Mouse (Mus musculus): ENCODE measurements around the gene Rps18.

DNA sequence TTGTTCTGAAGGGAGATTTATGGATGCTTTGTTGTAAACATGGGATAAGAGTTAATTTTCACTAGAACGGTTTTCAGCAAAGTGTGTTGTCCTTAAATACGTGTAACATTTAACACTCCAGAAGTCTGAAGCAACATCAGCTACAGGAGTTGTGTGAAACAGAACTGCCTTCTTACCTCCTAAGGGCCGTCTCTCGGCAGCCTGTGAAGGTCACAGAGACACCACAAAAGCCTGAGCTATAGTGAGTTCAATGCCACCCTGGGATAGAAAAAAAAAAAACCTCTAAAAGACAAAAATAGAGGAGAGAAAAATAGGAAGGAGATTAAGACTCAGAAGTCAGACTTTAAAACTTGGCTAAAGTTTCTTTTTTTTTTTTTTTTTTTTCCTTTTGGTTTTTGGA lies 53.7 kb downstream of the Rps18 start:
- no peak for TF ChIP-seq CTCF (conservative IDR thresholded peaks at IDR 0.05; ENCODE audit: low read length)
- TF ChIP-seq NANOG (IDR thresholded peaks at IDR 0.05; ENCODE audit: borderline replicate concordance, low read length) = no peak

Measured in E14TG2a.4 (cell line).